Mouse (Mus musculus) kidney, postnatal 0 days (tissue): ENCODE measurements around the gene Notch2. TPM values are rescaled to one million over a fixed set of nuclear protein-coding genes. Genes with fewer than 3 reads are reported as not detected.

Experiments
- ATAC-seq: fragments of 200-750 bp; cut with Nextera tagmentation; replicated peaks from 2 replicates; pipeline ENCODE4 v1.8.0; 2017; ENCODE audit warnings: low read depth, moderate number of reproducible peaks, moderate TSS enrichment, moderate library complexity; ENCODE audit not compliant: low FRiP score
- DNase-seq: peaks from one replicate; pipeline ENCODE4 v3.0.0-alpha.2; 2016; ENCODE audit warnings: low spot score
- H3K27ac ChIP-seq: fragments of 300-500 bp; sonication (generic); 2 replicates; pipeline ENCODE4 v1.5.1; 2014; ENCODE audit warnings: mild to moderate bottlenecking
- H3K27me3 ChIP-seq: fragments of 300-500 bp; sonication (generic); 2 replicates; pipeline ENCODE4 v1.6.1; 2014; ENCODE audit warnings: low read length, mixed read lengths; ENCODE audit not compliant: insufficient read depth
- H3K36me3 ChIP-seq: fragments of 300-500 bp; sonication (generic); 2 replicates; pipeline ENCODE4 v1.6.1; 2014; ENCODE audit warnings: low read length, mixed read lengths; ENCODE audit not compliant: insufficient read depth
- H3K4me1 ChIP-seq: fragments of 300-500 bp; sonication (generic); replicated peaks from 2 replicates; pipeline ENCODE4 v1.6.1; 2014; ENCODE audit warnings: antibody characterized with exemption, low read length, mixed read lengths; ENCODE audit not compliant: insufficient read depth
- H3K4me2 ChIP-seq: fragments of 300-500 bp; sonication (generic); 2 replicates; pipeline ENCODE4 v1.6.1; 2014; ENCODE audit warnings: mild to moderate bottlenecking, low read length, moderate library complexity, mixed read lengths
- H3K4me3 ChIP-seq: fragments of 300-500 bp; sonication (generic); replicated peaks from 2 replicates; pipeline ENCODE4 v1.5.1; 2014; ENCODE audit warnings: low read depth, low read length
- H3K9ac ChIP-seq: fragments of 300-500 bp; sonication (generic); 2 replicates; pipeline ENCODE4 v1.6.1; 2014; ENCODE audit warnings: low read depth, low read length
- H3K9me3 ChIP-seq: fragments of 300-500 bp; sonication (generic); replicated peaks from 2 replicates; pipeline ENCODE4 v1.6.1; 2016; ENCODE audit warnings: low read length, inconsistent platforms, mixed read lengths
- CTCF ChIP-seq: IDR thresholded peaks from 2 replicates; pipeline ENCODE4 v1.5.1; 2016; ENCODE audit warnings: antibody characterized with exemption, low read depth, mild to moderate bottlenecking, moderate library complexity
- WGBS: fragments of 180-500 bp; shearing (Covaris S2); extraction: QIAGEN DNeasy Blood & Tissue Kit; methylation state at CpG from one replicate; pipeline ENCODE4 v1.1.7; 2014; 5-methylcytosine and 5-hydroxymethylcytosine counted together
- polyA plus RNA-seq: library from polyadenylated mRNA; unstranded; fragments of >200 nt; fragmentation: Nextera tagmentation; extraction: Ambion mirVana; gene quantifications from 2 replicates; pipeline ENCODE4 v1.2.1, GENCODE M21; 2015

Gene Notch2
- polyA plus RNA-seq, 1 experiment from 2014 or later: 25.2 TPM

- Histone ChIP-seq H3K27me3 (no peaks in the 10 kb centered on the region), H3K9me3 (no peaks in the 10 kb centered on the region), H3K4me3 (no peak overlapping the region), H3K27ac (no peak overlapping the region), H3K4me2 (no peak overlapping the region), H3K9ac (no peak overlapping the region), H3K4me1 (peaks cover 51% of the 10 kb centered on the region), H3K36me3 (no peaks in the 10 kb centered on the region)
- ATAC-seq: no peak
- no peak for TF ChIP-seq CTCF
- DNase-seq: no peak
- 72% methylated on average over 3 of the region's 3 CpGs for WGBS
Observed at GRCm38 (mm10) chr3:98032191-98032590, 18.9 kb downstream of the Notch2 start.

GRCm38 (mm10) chr3:98032944-98033343 is 19.6 kb downstream of the Notch2 start:
- WGBS: 31% methylated on average over 5 of the region's 5 CpGs
- ATAC-seq: no peak
- no peaks in the 10 kb centered on the region for H3K27me3 ChIP-seq
- H3K9ac ChIP-seq: no peak overlapping the region
- no peak overlapping the region for H3K4me3 ChIP-seq
- no peak for TF ChIP-seq CTCF
- H3K27ac ChIP-seq: peak overlapping the region; percentile 37; the same call in 1 of the 2 replicates
- no peaks in the 10 kb centered on the region for H3K36me3 ChIP-seq
- no peak overlapping the region for H3K4me2 ChIP-seq
- DNase-seq: no peak
- no peaks in the 10 kb centered on the region for H3K9me3 ChIP-seq
- peaks cover 55% of the 10 kb centered on the region for H3K4me1 ChIP-seq

- no peak for DNase-seq
- Histone ChIP-seq H3K4me3 (no peak overlapping the region), H3K4me2 (0 out of 2 replicates have a peak overlapping the region, but pooled peaks have one; percentile 13), H3K36me3 (no peaks in the 10 kb centered on the region), H3K4me1 (peaks cover 64% of the 10 kb centered on the region), H3K27ac (peak overlapping the region; percentile 62), H3K27me3 (no peaks in the 10 kb centered on the region), H3K9me3 (no peaks in the 10 kb centered on the region), H3K9ac (0 out of 2 replicates have a peak overlapping the region, but pooled peaks have one; percentile 18)
- 38% methylated on average over 15 of the region's 15 CpGs for WGBS
- TF ChIP-seq CTCF: no peak
- no peak for ATAC-seq
Observed at GRCm38 (mm10) chr3:98034622-98035593, 21.6 kb downstream of the Notch2 start.

DNA sequence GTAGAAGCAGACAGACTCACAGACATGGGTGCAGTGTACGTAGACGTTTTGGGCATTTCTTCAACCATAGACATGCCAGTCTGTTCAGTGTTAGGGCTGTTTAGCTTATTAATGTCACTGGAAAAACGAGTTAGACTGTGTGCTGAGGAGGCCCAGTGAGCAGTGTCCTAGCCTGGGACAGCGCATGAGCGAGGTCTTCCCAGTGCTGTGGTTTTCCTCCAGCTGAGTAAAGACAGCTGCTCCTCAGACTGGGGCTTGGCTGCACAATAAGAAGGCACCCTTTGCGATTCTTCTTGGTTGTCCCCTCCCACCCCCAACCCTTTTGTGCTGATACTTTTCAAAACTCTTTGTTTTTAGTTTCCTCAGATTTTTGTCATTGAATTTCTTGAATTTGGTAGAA is 22.8 kb downstream of the Notch2 start:
- DNase-seq (no peak), ATAC-seq (no peak)
- no peak for TF ChIP-seq CTCF
- WGBS: 42% methylated on average over 6 of the region's 6 CpGs
- H3K9ac ChIP-seq: no peak overlapping the region
- H3K4me2 ChIP-seq: no peak overlapping the region
- no peaks in the 10 kb centered on the region for H3K36me3 ChIP-seq
- no peak overlapping the region for H3K4me3 ChIP-seq
- no peaks in the 10 kb centered on the region for H3K9me3 ChIP-seq
- H3K4me1 ChIP-seq: peaks cover 71% of the 10 kb centered on the region
- no peaks in the 10 kb centered on the region for H3K27me3 ChIP-seq
- peak overlapping the region; percentile 62 for H3K27ac ChIP-seq

DNA sequence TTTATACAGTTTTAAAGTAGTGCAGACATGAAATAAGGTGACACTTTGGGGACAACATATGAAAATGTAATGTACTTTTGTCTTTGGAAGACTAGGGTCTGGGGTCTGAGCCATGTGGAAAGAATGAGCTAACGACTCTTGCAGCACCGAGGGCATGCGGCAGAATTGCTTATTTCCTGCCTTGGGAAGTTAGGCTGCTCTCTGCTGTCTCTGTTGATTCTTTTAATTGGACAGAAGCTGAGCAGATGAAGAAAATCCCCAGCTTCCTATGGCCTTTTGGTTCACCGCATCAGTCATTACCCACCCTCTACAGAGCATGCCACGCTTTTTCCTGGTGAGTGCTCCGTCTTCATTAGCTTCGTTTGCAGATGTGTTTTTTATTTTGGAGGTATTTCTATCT is 23.8 kb downstream of the Notch2 start:
- no peaks in the 10 kb centered on the region for H3K27me3 ChIP-seq
- TF ChIP-seq CTCF: no peak
- no peaks in the 10 kb centered on the region for H3K36me3 ChIP-seq
- WGBS: 59% methylated on average over 7 of the region's 7 CpGs
- DNase-seq: no peak
- H3K4me3 ChIP-seq: no peak overlapping the region
- ATAC-seq: no peak
- peaks cover 77% of the 10 kb centered on the region for H3K4me1 ChIP-seq
- H3K9ac ChIP-seq: no peak overlapping the region
- H3K9me3 ChIP-seq: no peaks in the 10 kb centered on the region
- H3K27ac ChIP-seq: no peak overlapping the region
- H3K4me2 ChIP-seq: no peak overlapping the region

DNA sequence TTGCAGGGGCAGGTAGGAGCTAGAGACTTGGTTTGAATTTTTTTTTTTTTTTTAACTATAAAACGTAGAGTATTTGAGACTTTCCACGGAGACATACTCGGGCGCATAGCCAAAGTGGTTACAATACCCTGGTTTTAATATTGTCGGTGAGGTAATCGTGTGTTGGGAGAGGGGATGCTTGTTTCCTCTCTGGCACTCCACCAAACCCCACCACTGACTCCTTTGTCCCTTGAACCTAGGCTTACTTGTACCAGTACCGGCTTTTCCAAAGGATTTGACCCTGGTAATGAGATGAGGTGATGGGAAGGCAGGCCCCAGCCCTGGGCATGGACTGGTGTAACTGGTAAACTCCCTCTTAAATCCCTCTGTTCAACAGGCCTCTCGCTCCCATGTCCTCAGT is 25.3 kb downstream of the Notch2 start:
- DNase-seq (no peak), ATAC-seq (no peak)
- TF ChIP-seq CTCF: no peak
- WGBS: 55% methylated on average over 8 of the region's 8 CpGs
- Histone ChIP-seq H3K4me1 (peaks cover 83% of the 10 kb centered on the region), H3K4me3 (no peak overlapping the region), H3K9ac (no peak overlapping the region), H3K9me3 (no peaks in the 10 kb centered on the region), H3K36me3 (no peaks in the 10 kb centered on the region), H3K27me3 (no peaks in the 10 kb centered on the region), H3K27ac (peak overlapping the region; percentile 54; the same call in 1 of the 2 replicates), H3K4me2 (no peak overlapping the region)
